Mouse (Mus musculus): ENCODE data around the gene Zfp219.

DNA sequence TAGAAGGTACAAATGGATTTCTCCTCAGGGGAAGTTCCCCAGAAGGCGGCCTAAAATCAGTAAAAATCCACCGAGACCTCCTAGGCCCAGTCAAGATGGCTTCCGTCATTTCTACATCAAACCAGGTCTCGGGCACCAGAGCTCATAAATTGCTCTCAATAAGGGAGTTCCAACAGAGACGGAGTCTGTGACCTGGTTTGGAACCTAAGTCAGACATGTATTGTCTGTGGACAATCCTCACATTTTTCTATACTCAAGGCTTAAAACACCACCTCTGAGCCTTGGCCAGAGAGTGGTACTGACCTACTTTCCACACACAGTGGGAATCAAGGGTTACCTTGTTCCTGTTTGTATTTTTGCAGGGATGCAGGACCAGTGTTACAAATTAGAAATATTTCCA lies 8.0 kb downstream of the Zfp219 start:
- TF ChIP-seq CTCF (conservative IDR thresholded peaks at IDR 0.05; ENCODE audit: low read length): no peak
- TF ChIP-seq NANOG (IDR thresholded peaks at IDR 0.05; ENCODE audit: borderline replicate concordance, low read length): no peak
- no peak for TF ChIP-seq POU5F1 (IDR thresholded peaks at IDR 0.05; ENCODE audit: borderline replicate concordance, low read length)
